Mouse (Mus musculus) gastrocnemius, postnatal 14 days (tissue): Measurements from ENCODE around the gene Them7. TPM values are rescaled to one million over a fixed set of nuclear protein-coding genes. Genes with fewer than 3 reads are reported as not detected.

Source experiments
- DNase-seq: peaks from one replicate; pipeline ENCODE4 v3.0.0; 2021; ENCODE audit warnings: mixed read lengths
- intact Hi-C: fragments of 180-260 bp; cut with DNase I; formaldehyde crosslinking; loops from one replicate; pipeline ENCODE4 v1.15.1; 2025; ENCODE audit warnings: low total_unique reads
- total RNA-seq, 2 experiments: library from RNA; stranded (reverse); gene quantifications; 2 replicates each; pipeline ENCODE4 v1.2.3; 2021

Gene Them7
- total RNA-seq, 2 experiments from 2014 or later: not detected

DNA sequence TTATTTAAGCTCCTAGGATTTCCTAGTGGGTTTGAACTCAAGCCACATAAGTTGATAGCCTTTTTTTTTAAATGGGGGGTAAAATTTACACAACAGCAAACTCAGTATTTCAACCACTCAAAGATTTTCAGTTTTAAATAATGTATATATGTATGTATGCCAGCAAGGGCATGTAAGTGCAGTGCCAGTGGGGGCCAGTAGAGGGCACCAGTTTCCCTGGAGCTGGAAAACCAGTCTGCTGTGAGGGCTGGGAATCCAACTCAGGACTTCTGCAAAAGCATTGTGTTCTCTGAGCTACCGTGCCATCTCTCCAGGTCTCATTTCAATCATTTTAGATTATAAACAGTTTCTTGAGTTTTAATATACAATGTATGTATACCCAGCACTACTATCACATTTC, 74.8 kb downstream of the Them7 start:
- intact Hi-C loops: no loop called here

DNA sequence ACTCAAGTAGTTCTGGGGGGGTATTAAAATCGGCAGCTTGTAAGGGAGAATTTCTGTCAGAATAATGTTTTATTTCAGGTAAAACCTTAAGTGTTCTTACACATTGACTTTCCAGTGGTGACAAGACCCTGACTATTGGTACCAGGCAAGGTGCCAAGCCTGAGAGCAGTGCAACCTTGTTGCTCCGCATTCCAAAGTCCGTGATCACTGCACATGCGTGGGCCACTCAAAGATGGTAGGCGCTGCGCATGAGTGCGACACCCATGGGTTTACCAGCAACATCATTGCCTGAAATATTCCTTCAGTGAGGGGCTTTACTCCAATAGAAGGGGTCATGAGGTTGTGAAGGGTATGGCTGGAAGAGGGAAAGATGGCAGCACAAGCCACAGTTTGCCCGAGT, 77.0 kb downstream of the Them7 start:
- intact Hi-C loops: no loop called here
- no peak for DNase-seq

More for the DNA sequence above, 74.8 kb downstream of the Them7 start:
- no peak for DNase-seq

DNA sequence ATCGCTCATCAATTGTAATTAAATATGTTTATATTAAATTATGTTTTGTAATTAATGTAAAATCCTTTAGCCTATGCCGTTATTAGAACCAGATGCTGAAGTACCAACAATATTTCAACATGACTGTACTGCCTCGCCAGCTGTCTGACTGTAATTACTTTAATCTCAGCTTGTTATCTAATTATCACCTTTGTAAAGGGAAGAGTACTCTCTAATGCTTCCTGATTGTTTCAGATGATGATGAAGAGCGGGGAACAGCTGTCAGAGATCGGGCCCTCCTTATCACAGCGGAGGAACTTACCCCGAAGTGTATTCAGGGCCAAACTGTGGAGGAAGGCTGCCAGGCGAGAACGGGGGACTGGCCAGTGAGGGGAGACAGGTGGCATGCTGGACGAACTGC, 77.4 kb downstream of the Them7 start:
- intact Hi-C loops: no loop called here

GRCm38 (mm10) chr2:105303962-105304514, 79.9 kb downstream of the Them7 start:
- no peak for DNase-seq
- intact Hi-C loops: no loop called here

More for the DNA sequence above, 77.4 kb downstream of the Them7 start:
- no peak for DNase-seq

GRCm38 (mm10) chr2:105305876-105306275, 81.8 kb downstream of the Them7 start:
- DNase-seq: no peak
- intact Hi-C loops: no loop called here

DNA sequence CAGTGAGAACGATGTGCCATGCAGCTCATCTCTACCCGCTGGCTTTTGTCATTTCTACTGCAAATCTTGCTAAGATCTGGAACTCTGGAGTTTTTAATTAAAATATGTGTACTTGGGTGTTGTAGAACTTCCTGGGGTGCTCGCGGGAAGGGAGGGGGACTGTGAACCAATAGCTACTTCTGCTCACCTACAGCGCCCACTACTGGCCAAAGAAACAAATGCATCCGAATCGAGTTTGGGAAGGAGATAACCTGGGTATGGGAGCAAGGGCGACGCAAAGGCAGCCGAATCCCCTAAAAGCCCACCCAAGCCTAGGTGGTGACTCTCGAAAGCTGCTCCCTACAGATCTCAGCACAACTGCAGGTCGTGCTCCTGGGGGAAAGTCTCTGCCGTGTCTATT, 87.3 kb downstream of the Them7 start:
- no peak for DNase-seq

GRCm38 (mm10) chr2:105311991-105312390, 87.9 kb downstream of the Them7 start:
- intact Hi-C loops: no loop called here
- DNase-seq: no peak

More for the DNA sequence above, 87.3 kb downstream of the Them7 start:
- intact Hi-C loops: no loop called here

DNA sequence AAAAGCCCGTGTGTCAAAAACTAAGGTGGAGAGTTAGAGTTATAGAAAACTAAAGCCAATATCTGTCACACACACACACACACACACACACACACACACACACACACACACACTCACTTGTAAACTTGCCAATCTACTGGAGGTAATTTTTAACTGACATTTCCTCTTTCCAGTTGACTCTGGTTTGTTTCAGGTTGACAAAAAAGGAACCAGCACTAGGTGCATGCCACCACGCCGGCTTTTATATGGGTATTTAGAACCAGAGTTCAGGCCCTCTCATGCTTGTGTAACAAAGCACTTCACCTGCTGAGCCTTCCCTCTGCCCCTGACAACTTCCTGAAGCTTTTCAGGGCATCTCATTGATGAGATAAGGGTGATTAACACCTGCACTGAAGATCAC, 89.0 kb downstream of the Them7 start:
- no peak for DNase-seq
- intact Hi-C loops: no loop called here

- intact Hi-C loops: no loop called here
- DNase-seq: no peak
These were observed 93.5 kb downstream of the Them7 start for GRCm38 (mm10) chr2:105317556-105318184.

- intact Hi-C loops: no loop called here
- DNase-seq: no peak
These were observed 101.9 kb downstream of the Them7 start for GRCm38 (mm10) chr2:105326067-105326466.

GRCm38 (mm10) chr2:105330024-105330423, 105.9 kb downstream of the Them7 start:
- DNase-seq: no peak
- intact Hi-C loops: no loop called here

- DNase-seq: no peak
- intact Hi-C loops: no loop called here
These were observed 109.0 kb downstream of the Them7 start for GRCm38 (mm10) chr2:105333107-105333506.

DNA sequence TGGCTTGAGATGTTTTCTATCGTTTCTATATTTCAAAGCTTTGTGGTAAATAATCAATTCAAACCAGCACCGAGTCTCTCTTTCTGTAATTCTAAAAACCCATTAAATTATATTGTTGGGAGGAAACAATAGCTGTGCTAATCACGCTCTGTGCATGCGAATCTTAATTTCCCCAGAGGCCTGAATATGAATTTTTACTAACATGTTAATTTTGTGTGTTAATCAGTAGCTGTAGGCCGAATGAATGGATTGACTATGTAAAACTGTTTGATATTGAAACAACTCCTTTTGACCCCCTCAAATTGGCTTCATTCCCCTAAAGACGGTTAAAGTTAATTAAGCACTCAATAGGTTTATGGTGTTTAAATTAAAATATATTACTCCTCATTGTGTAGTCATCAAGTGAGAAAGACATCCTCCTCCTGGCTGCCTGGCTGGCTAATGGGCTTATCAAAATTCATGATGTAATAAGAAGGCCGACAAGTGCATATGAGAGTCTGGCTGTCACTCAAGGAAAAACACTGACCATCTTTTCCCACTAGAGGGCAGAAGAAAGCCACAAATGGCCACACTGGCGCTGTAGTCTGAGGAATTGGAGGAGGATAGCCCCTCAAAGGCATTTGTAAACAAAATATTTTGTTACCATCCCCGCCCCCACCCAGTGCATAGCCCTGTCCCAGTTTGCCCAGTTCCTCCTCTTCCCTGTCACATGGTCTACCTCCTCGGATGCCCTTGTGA, 110.0 kb downstream of the Them7 start:
- no peak for DNase-seq
- intact Hi-C loops: loop anchor here (2.0 kb wide), 1 partner anchor 95 kb away; no protein-coding TSS in a partner anchor

- DNase-seq: no peak
- intact Hi-C loops: loop anchor here (2.0 kb wide), 1 partner anchor 93 kb away; no protein-coding TSS in a partner anchor
These were observed 111.5 kb downstream of the Them7 start for GRCm38 (mm10) chr2:105335661-105336060.

GRCm38 (mm10) chr2:105336314-105337027, 112.4 kb downstream of the Them7 start:
- no peak for DNase-seq
- intact Hi-C loops: no loop called here

- intact Hi-C loops: no loop called here
- DNase-seq: no peak
These were observed 113.2 kb downstream of the Them7 start for GRCm38 (mm10) chr2:105337171-105337875.

- no peak for DNase-seq
- intact Hi-C loops: no loop called here
These were observed 115.9 kb downstream of the Them7 start for GRCm38 (mm10) chr2:105339993-105340392.

DNA sequence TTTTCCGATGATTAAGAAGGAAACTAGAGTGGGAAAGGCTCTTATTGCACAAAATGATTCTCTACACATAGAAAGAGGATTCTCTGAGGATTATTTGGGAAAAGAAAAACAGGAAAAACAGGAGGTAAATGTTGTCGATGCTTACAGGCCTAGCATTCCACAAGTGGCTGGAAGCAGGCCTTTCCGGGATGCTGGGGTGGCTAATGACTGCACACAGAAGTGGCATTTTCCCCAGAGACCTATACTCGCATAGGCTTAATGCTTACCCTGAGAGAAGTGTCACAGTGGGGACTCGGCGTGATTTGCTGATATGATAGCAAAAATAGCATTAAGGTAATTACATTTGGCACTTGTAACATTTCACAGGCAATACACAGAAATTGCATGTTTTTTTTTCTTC, 124.8 kb downstream of the Them7 start:
- intact Hi-C loops: no loop called here

DNA sequence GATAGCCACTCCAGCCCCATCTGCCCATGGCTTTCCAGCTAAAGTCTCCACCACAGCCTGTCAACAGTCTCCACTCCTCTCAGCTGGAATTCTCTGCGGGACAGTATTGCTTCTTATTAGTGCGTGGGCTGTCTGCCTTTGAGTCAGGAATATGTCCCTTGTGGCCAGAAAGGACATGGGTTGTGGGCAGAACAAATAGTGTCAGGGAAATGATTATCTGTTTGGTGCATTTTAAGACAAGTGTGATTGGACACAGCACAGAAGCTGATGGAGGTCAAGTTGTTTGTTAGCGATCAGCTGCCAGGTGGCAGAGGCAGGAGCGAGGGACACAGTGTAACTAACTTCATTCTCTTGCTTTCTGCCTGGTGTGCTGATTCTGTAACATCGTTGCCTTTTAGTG, 132.7 kb downstream of the Them7 start:
- intact Hi-C loops: no loop called here

More for the DNA sequence above, 124.8 kb downstream of the Them7 start:
- no peak for DNase-seq

GRCm38 (mm10) chr2:105358040-105358439, 133.9 kb downstream of the Them7 start:
- no peak for DNase-seq
- intact Hi-C loops: no loop called here

More for the DNA sequence above, 132.7 kb downstream of the Them7 start:
- no peak for DNase-seq
